Mouse (Mus musculus) MEL-GATA-1-ER (cell line): Measurements from ENCODE around the gene Mgst1.

Experiments
- DNase-seq: peaks from one replicate; pipeline ENCODE4 v3.0.0-alpha.2; 2012; ENCODE audit warnings: low read depth; ENCODE audit errors: extremely low read depth

The Mgst1 gene

GRCm38 (mm10) chr6:138139930-138140329 lies at the start of gene Mgst1:
Gene Mgst1, plus strand, starts transcription at chr6:138140316.
- DNase-seq = no peak

- DNase-seq = no peak
These were observed 47.7 kb upstream of the Mgst1 start for GRCm38 (mm10) chr6:138092432-138092831.

GRCm38 (mm10) chr6:138095060-138095459 lies 45.1 kb upstream of the Mgst1 start:
- no peak for DNase-seq

GRCm38 (mm10) chr6:138099646-138100045 lies 40.5 kb upstream of the Mgst1 start:
- DNase-seq = no peak

- DNase-seq = no peak
These were observed 38.3 kb upstream of the Mgst1 start for GRCm38 (mm10) chr6:138101843-138102242.

- no peak for DNase-seq
These were observed 37.2 kb upstream of the Mgst1 start for GRCm38 (mm10) chr6:138102940-138103339.

GRCm38 (mm10) chr6:138104559-138104958 lies 35.6 kb upstream of the Mgst1 start:
- no peak for DNase-seq

- no peak for DNase-seq
These were observed 22.6 kb upstream of the Mgst1 start for GRCm38 (mm10) chr6:138117496-138117895.

GRCm38 (mm10) chr6:138128392-138129335 lies 11.5 kb upstream of the Mgst1 start:
- no peak for DNase-seq

GRCm38 (mm10) chr6:138130541-138130940 lies 9.6 kb upstream of the Mgst1 start:
- no peak for DNase-seq

- DNase-seq = no peak
These were observed 220 bp downstream of the Mgst1 start for GRCm38 (mm10) chr6:138140336-138140735.

- no peak for DNase-seq
These were observed 1.0 kb downstream of the Mgst1 start for GRCm38 (mm10) chr6:138141111-138141592.

GRCm38 (mm10) chr6:138142604-138143003 lies 2.5 kb downstream of the Mgst1 start:
- no peak for DNase-seq

GRCm38 (mm10) chr6:138143450-138143849 lies 3.3 kb downstream of the Mgst1 start:
- DNase-seq = no peak

- DNase-seq = no peak
These were observed 13.0 kb downstream of the Mgst1 start for GRCm38 (mm10) chr6:138153111-138153510.

- DNase-seq = no peak
These were observed 23.8 kb downstream of the Mgst1 start for GRCm38 (mm10) chr6:138163920-138164319.

GRCm38 (mm10) chr6:138171480-138172224 lies 31.5 kb downstream of the Mgst1 start:
- DNase-seq = no peak
